Mouse (Mus musculus) C2C12 (cell line): ENCODE data around the gene Ms4a18. TPM values are rescaled to one million over a fixed set of nuclear protein-coding genes. Genes with fewer than 3 reads are reported as not detected.
"Not testable (repeated sequence)": the region's sequence is repeated elsewhere in the genome, so short reads cannot be mapped to it uniquely, and the experiment has no call there.

ENCODE experiments used
- H3K27me3 ChIP-seq: one replicate; pipeline ENCODE4 v1.6.1; 2011; ENCODE audit not compliant: control insufficient read depth, insufficient read depth, insufficient read length
- H3K36me3 ChIP-seq: one replicate; pipeline ENCODE4 v1.6.1; 2011; ENCODE audit not compliant: control insufficient read depth, insufficient read depth
- H3K4me3 ChIP-seq: one replicate; pipeline ENCODE4 v1.5.1; 2011; ENCODE audit warnings: mild to moderate bottlenecking, control low read depth; ENCODE audit not compliant: poor library complexity, insufficient read depth, severe bottlenecking
- H3K79me2 ChIP-seq: one replicate; pipeline ENCODE4 v1.6.1; 2011; ENCODE audit not compliant: control insufficient read depth, insufficient read depth
- H3K79me3 ChIP-seq: one replicate; pipeline ENCODE4 v1.6.1; 2011; ENCODE audit warnings: low read depth, control low read depth
- H3ac ChIP-seq: one replicate; pipeline ENCODE3; 2011; ENCODE audit warnings: low read depth; ENCODE audit not compliant: control insufficient read depth, insufficient read length
- CEBPB ChIP-seq: IDR thresholded peaks from one replicate; pipeline ENCODE4 v1.6.1; 2011; ENCODE audit warnings: low read depth, mild to moderate bottlenecking, control low read depth, moderate library complexity
- CTCF ChIP-seq: IDR thresholded peaks from one replicate; pipeline ENCODE4 v1.5.1; 2011; ENCODE audit not compliant: control insufficient read depth, insufficient read depth, insufficient read length
- FOSL1 ChIP-seq: IDR thresholded peaks from one replicate; pipeline ENCODE4 v1.8.0; 2011; ENCODE audit warnings: mild to moderate bottlenecking, low read length; ENCODE audit not compliant: poor library complexity, insufficient read depth, severe bottlenecking
- MAX ChIP-seq: IDR thresholded peaks from one replicate; pipeline ENCODE4 v1.6.1; 2011; ENCODE audit warnings: mild to moderate bottlenecking, control low read depth
- MYOD1 ChIP-seq: IDR thresholded peaks from one replicate; pipeline ENCODE4 v1.6.1; 2011; ENCODE audit warnings: low read depth; ENCODE audit not compliant: control insufficient read depth, insufficient read length
- MYOG ChIP-seq: IDR thresholded peaks from one replicate; pipeline ENCODE4 v1.6.1; 2011; ENCODE audit not compliant: control insufficient read depth, insufficient read length; ENCODE audit errors: extremely low read depth
- USF1 ChIP-seq: IDR thresholded peaks from one replicate; pipeline ENCODE4 v1.6.1; 2011; ENCODE audit warnings: low read depth, mild to moderate bottlenecking, control low read depth, moderate library complexity
- long read RNA-seq, 2 experiments: library from polyadenylated mRNA; unstranded; transcript quantifications; one replicate each; pipeline ENCODE4 v2.0.0; 2019 to 2020
- polyA plus RNA-seq: library from polyadenylated mRNA; unstranded; fragments of >200 nt; fragmentation: generic; extraction: Trizol; gene quantifications from one replicate; pipeline ENCODE4 v1.2.1, GENCODE M21; 2012; ENCODE audit warnings: missing spikeins

Ms4a18 gene
- polyA plus RNA-seq, result not detected
- long read RNA-seq, experiment 1, result 0 reads
- long read RNA-seq, experiment 2, result 0 reads

GRCm38 (mm10) chr19:11017891-11018290 lies at the start of gene Ms4a18:
Gene Ms4a18, minus strand, starts transcription at chr19:11018031.
- Histone ChIP-seq H3K4me3 (no peak within 1 kb of the TSS), H3ac (no peak within 1 kb of the TSS), H3K79me2 (no peaks in the 10 kb centered on the region), H3K27me3 (no peaks in the 10 kb centered on the region), H3K36me3 (no peaks in the 10 kb centered on the region), H3K79me3 (no peaks in the 10 kb centered on the region)
- no peak for TF ChIP-seq MYOD1
- TF ChIP-seq MAX, result no peak
- no peak for TF ChIP-seq MYOG
- TF ChIP-seq CEBPB, result no peak
- TF ChIP-seq USF1, result no peak
- no peak for TF ChIP-seq CTCF
- no peak for TF ChIP-seq FOSL1

GRCm38 (mm10) chr19:11065202-11065875 lies 47.5 kb upstream of the Ms4a18 start:
- Histone ChIP-seq H3K79me3 (no peaks in the 10 kb centered on the region), H3K36me3 (no peaks in the 10 kb centered on the region), H3K27me3 (no peaks in the 10 kb centered on the region), H3K79me2 (no peaks in the 10 kb centered on the region), H3ac (no peak overlapping the region), H3K4me3 (no peak overlapping the region)
- TF ChIP-seq CEBPB (no peak), MAX (no peak), MYOD1 (no peak), MYOG (no peak), FOSL1 (no peak), CTCF (no peak), USF1 (no peak)

- no peaks in the 10 kb centered on the region for H3K27me3 ChIP-seq
- H3K36me3 ChIP-seq, result no peaks in the 10 kb centered on the region
- H3ac ChIP-seq, result no peak overlapping the region
- no peak for TF ChIP-seq MYOG
- TF ChIP-seq USF1, result no peak
- TF ChIP-seq CEBPB, result no peak
- TF ChIP-seq FOSL1, result no peak
- TF ChIP-seq MAX, result no peak
- TF ChIP-seq MYOD1, result no peak
- no peak for TF ChIP-seq CTCF
- no peaks in the 10 kb centered on the region for H3K79me3 ChIP-seq
- no peaks in the 10 kb centered on the region for H3K79me2 ChIP-seq
- no peak overlapping the region for H3K4me3 ChIP-seq
Observed at GRCm38 (mm10) chr19:11060900-11061299, 43.1 kb upstream of the Ms4a18 start.

GRCm38 (mm10) chr19:11059967-11060366 lies 42.1 kb upstream of the Ms4a18 start:
- Histone ChIP-seq H3K4me3 (no peak overlapping the region), H3K79me2 (no peaks in the 10 kb centered on the region), H3K36me3 (no peaks in the 10 kb centered on the region), H3ac (no peak overlapping the region), H3K27me3 (no peaks in the 10 kb centered on the region), H3K79me3 (no peaks in the 10 kb centered on the region)
- no peak for TF ChIP-seq CTCF
- TF ChIP-seq CEBPB, result no peak
- TF ChIP-seq FOSL1, result no peak
- TF ChIP-seq MYOD1, result no peak
- TF ChIP-seq MYOG, result no peak
- no peak for TF ChIP-seq MAX
- no peak for TF ChIP-seq USF1

GRCm38 (mm10) chr19:11055700-11056099 lies 37.9 kb upstream of the Ms4a18 start:
- not testable (repeated sequence) for H3K4me3 ChIP-seq, H3K36me3 ChIP-seq, H3K27me3 ChIP-seq, H3K79me3 ChIP-seq, H3ac ChIP-seq, H3K79me2 ChIP-seq

GRCm38 (mm10) chr19:11053277-11053676 lies 35.4 kb upstream of the Ms4a18 start:
- Histone ChIP-seq H3K79me2 (no peaks in the 10 kb centered on the region), H3K4me3 (no peak overlapping the region), H3K36me3 (no peaks in the 10 kb centered on the region), H3K79me3 (no peaks in the 10 kb centered on the region), H3ac (no peak overlapping the region), H3K27me3 (no peaks in the 10 kb centered on the region)
- TF ChIP-seq FOSL1 (no peak), MYOD1 (no peak), MAX (no peak), CEBPB (no peak), USF1 (no peak), CTCF (no peak), MYOG (no peak)
